Mouse (Mus musculus) forebrain, embryonic 14.5 days (tissue): ENCODE measurements around the gene Dnajb1. TPM values are rescaled to one million over a fixed set of nuclear protein-coding genes. Genes with fewer than 3 reads are reported as not detected.

Experiments
- ATAC-seq: fragments of 200-750 bp; cut with Nextera tagmentation; 2 replicates; pipeline ENCODE4 v1.8.0; 2017; ENCODE audit warnings: mild to moderate bottlenecking, moderate library complexity
- DNase-seq: peaks from one replicate; pipeline ENCODE4 v3.0.0-alpha.2; 2015; ENCODE audit warnings: low spot score
- H3K27ac ChIP-seq: fragments of 300-500 bp; sonication (generic); 2 replicates; pipeline ENCODE4 v1.5.1; 2014; ENCODE audit warnings: low read depth, mild to moderate bottlenecking, control low read depth, low read length, moderate library complexity
- H3K27me3 ChIP-seq: fragments of 300-500 bp; sonication (generic); replicated peaks from 2 replicates; pipeline ENCODE4 v1.6.1; 2014; ENCODE audit warnings: low read length, control low read depth, mixed read lengths; ENCODE audit not compliant: control insufficient read depth, insufficient read depth
- H3K36me3 ChIP-seq: fragments of 300-500 bp; sonication (generic); 2 replicates; pipeline ENCODE4 v1.6.1; 2014; ENCODE audit warnings: low read length, control low read depth; ENCODE audit not compliant: control insufficient read depth, insufficient read depth
- H3K4me1 ChIP-seq: fragments of 300-500 bp; sonication (generic); 2 replicates; pipeline ENCODE4 v1.6.1; 2014; ENCODE audit warnings: antibody characterized with exemption, low read length, control low read depth; ENCODE audit not compliant: control insufficient read depth, insufficient read depth
- H3K4me2 ChIP-seq: fragments of 300-500 bp; sonication (generic); 2 replicates; pipeline ENCODE4 v1.6.1; 2014; ENCODE audit warnings: mild to moderate bottlenecking, control low read depth, low read length
- H3K4me3 ChIP-seq: fragments of 300-500 bp; sonication (generic); 2 replicates; pipeline ENCODE4 v1.5.1; 2014; ENCODE audit warnings: low read depth, low read length, control low read depth
- H3K9ac ChIP-seq: fragments of 300-500 bp; sonication (generic); 2 replicates; pipeline ENCODE4 v1.6.1; 2014; ENCODE audit warnings: mild to moderate bottlenecking, low read length, control low read depth, moderate library complexity
- H3K9me3 ChIP-seq: fragments of 300-500 bp; sonication (generic); replicated peaks from 2 replicates; pipeline ENCODE4 v1.6.1; 2016; ENCODE audit warnings: low read length, control low read depth, mixed read lengths; ENCODE audit not compliant: control insufficient read depth
- WGBS: fragments of 180-500 bp; shearing (Covaris S2); extraction: QIAGEN DNeasy Blood & Tissue Kit; methylation state at CpG from one replicate; pipeline ENCODE4 v1.1.7; 2014; 5-methylcytosine and 5-hydroxymethylcytosine counted together
- polyA plus RNA-seq: library from polyadenylated mRNA; unstranded; fragments of >200 nt; fragmentation: Nextera tagmentation; extraction: Ambion mirVana; gene quantifications from 2 replicates; pipeline ENCODE4 v1.2.1, GENCODE M21; 2014

The Dnajb1 gene
- polyA plus RNA-seq, 1 experiment from 2014 or later = 30.1 TPM

GRCm38 (mm10) chr8:83625676-83626299, 17.8 kb downstream of the Dnajb1 start:
- H3K9me3 ChIP-seq = no peaks in the 10 kb centered on the region
- ATAC-seq (no peak), DNase-seq (no peak)
- no peak overlapping the region for H3K4me3 ChIP-seq
- 88% methylated on average over 6 of the region's 6 CpGs for WGBS
- H3K27me3 ChIP-seq = no peaks in the 10 kb centered on the region
- H3K36me3 ChIP-seq = no peaks in the 10 kb centered on the region
- H3K27ac ChIP-seq = no peak overlapping the region
- no peak overlapping the region for H3K4me2 ChIP-seq
- no peaks in the 10 kb centered on the region for H3K4me1 ChIP-seq
- no peak overlapping the region for H3K9ac ChIP-seq

GRCm38 (mm10) chr8:83632083-83632707, 24.2 kb downstream of the Dnajb1 start:
- Histone ChIP-seq H3K27me3 (no peaks in the 10 kb centered on the region), H3K27ac (no peak overlapping the region), H3K9ac (no peak overlapping the region), H3K9me3 (0 out of 2 replicates have a peak, but pooled peaks cover 7% of the 10 kb centered on the region), H3K4me1 (no peaks in the 10 kb centered on the region), H3K4me3 (no peak overlapping the region), H3K36me3 (no peaks in the 10 kb centered on the region), H3K4me2 (no peak overlapping the region)
- WGBS = 89% methylated on average over 7 of the region's 7 CpGs
- no peak for ATAC-seq
- DNase-seq = no peak

GRCm38 (mm10) chr8:83638856-83639255, 30.9 kb downstream of the Dnajb1 start:
- no peak for ATAC-seq
- H3K36me3 ChIP-seq = no peaks in the 10 kb centered on the region
- H3K27ac ChIP-seq = no peak overlapping the region
- no peak overlapping the region for H3K4me3 ChIP-seq
- H3K27me3 ChIP-seq = no peaks in the 10 kb centered on the region
- 0 out of 2 replicates have a peak, but pooled peaks cover 7% of the 10 kb centered on the region for H3K9me3 ChIP-seq
- no peaks in the 10 kb centered on the region for H3K4me1 ChIP-seq
- H3K9ac ChIP-seq = no peak overlapping the region
- H3K4me2 ChIP-seq = no peak overlapping the region
- DNase-seq = no peak
- 67% methylated on average over 4 of the region's 4 CpGs for WGBS

GRCm38 (mm10) chr8:83639649-83640048, 31.7 kb downstream of the Dnajb1 start:
- 0 out of 2 replicates have a peak, but pooled peaks cover 7% of the 10 kb centered on the region for H3K9me3 ChIP-seq
- no peak overlapping the region for H3K27ac ChIP-seq
- DNase-seq (no peak), ATAC-seq (no peak)
- 73% methylated on average over 5 of the region's 5 CpGs for WGBS
- no peak overlapping the region for H3K4me2 ChIP-seq
- no peaks in the 10 kb centered on the region for H3K36me3 ChIP-seq
- H3K4me1 ChIP-seq = no peaks in the 10 kb centered on the region
- no peak overlapping the region for H3K4me3 ChIP-seq
- H3K27me3 ChIP-seq = no peaks in the 10 kb centered on the region
- no peak overlapping the region for H3K9ac ChIP-seq

- Histone ChIP-seq H3K4me1 (peaks cover 2% of the 10 kb centered on the region; the same call in 1 of the 2 replicates), H3K27ac (no peak overlapping the region), H3K36me3 (no peaks in the 10 kb centered on the region), H3K9me3 (no peaks in the 10 kb centered on the region), H3K4me2 (no peak overlapping the region), H3K4me3 (no peak overlapping the region), H3K27me3 (no peaks in the 10 kb centered on the region), H3K9ac (no peak overlapping the region)
- no peak for DNase-seq
- ATAC-seq = no peak
- 96% methylated on average over 11 of the region's 11 CpGs for WGBS
These were observed 39.5 kb downstream of the Dnajb1 start for GRCm38 (mm10) chr8:83647511-83647910.

GRCm38 (mm10) chr8:83648031-83648430, 40.0 kb downstream of the Dnajb1 start:
- WGBS = 89% methylated on average over 4 of the region's 4 CpGs
- Histone ChIP-seq H3K4me3 (no peak overlapping the region), H3K36me3 (no peaks in the 10 kb centered on the region), H3K27me3 (no peaks in the 10 kb centered on the region), H3K9ac (no peak overlapping the region), H3K9me3 (no peaks in the 10 kb centered on the region), H3K4me1 (peaks cover 2% of the 10 kb centered on the region; the same call in 1 of the 2 replicates), H3K27ac (no peak overlapping the region), H3K4me2 (no peak overlapping the region)
- ATAC-seq = no peak
- DNase-seq = no peak

- Histone ChIP-seq H3K27ac (no peak overlapping the region), H3K9ac (no peak overlapping the region), H3K4me2 (no peak overlapping the region), H3K9me3 (no peaks in the 10 kb centered on the region), H3K27me3 (no peaks in the 10 kb centered on the region), H3K4me1 (peaks cover 9% of the 10 kb centered on the region), H3K36me3 (no peaks in the 10 kb centered on the region), H3K4me3 (no peak overlapping the region)
- DNase-seq = no peak
- 94% methylated on average over 6 of the region's 6 CpGs for WGBS
- no peak for ATAC-seq
These were observed 41.7 kb downstream of the Dnajb1 start for GRCm38 (mm10) chr8:83649699-83650098.

- Histone ChIP-seq H3K4me1 (peaks cover 9% of the 10 kb centered on the region), H3K27ac (peak within 1 kb of the TSS; percentile 91), H3K36me3 (no peaks in the 10 kb centered on the region), H3K27me3 (no peaks in the 10 kb centered on the region), H3K4me3 (peak within 1 kb of the TSS; percentile 92), H3K9me3 (no peaks in the 10 kb centered on the region), H3K4me2 (peak within 1 kb of the TSS; percentile 74), H3K9ac (peak within 1 kb of the TSS; percentile 88)
- WGBS = 3% methylated on average over 50 of the region's 50 CpGs
- peak; percentile 99 for DNase-seq
- ATAC-seq = peak; percentile 98
These were observed 44.2 kb downstream of the Dnajb1 start, which contains the start of gene Gipc1 for GRCm38 (mm10) chr8:83652030-83652743. Gene Gipc1, plus strand, starts transcription at chr8:83652677.
